Mouse (Mus musculus) stomach, adult 2 months (tissue): ENCODE data around the gene Cops7b. TPM values are rescaled to one million over a fixed set of nuclear protein-coding genes. Genes with fewer than 3 reads are reported as not detected.

ENCODE experiments used
- polyA plus RNA-seq: library from polyadenylated mRNA; depleted of rRNA; stranded (reverse); fragments of >200 nt; gene quantifications from 2 replicates; pipeline ENCODE4 v1.2.3, GENCODE M21; 2012; rRNA removed

Gene Cops7b
- 11.1 TPM in 2 replicates for polyA plus RNA-seq

GRCm38 (mm10) chr1:86582451-86583096 lies at the start of gene Cops7b, which contains the start of gene Pde6d:
TSS of gene Cops7b (plus strand) at chr1:86582904.
TSS of gene Pde6d (minus strand) at chr1:86582629.

Other genes with a start within 250 kb of the Cops7b start
- 0.99 and 1.4 TPM in 2 replicates for gene Ncl, start 223.5 kb upstream of the Cops7b start, polyA plus RNA-seq
- gene Nmur1, start 156.7 kb upstream of the Cops7b start, polyA plus RNA-seq = 1.4 and 3.6 TPM in 2 replicates
- not detected in 2 replicates for gene Tex44, start 156.6 kb upstream of the Cops7b start, polyA plus RNA-seq
- gene Ptma, start 56.2 kb upstream of the Cops7b start, polyA plus RNA-seq = 726 and 903 TPM in 2 replicates
- gene Pde6d, start 275 bp upstream of the Cops7b start, polyA plus RNA-seq = 3.6 and 4.3 TPM in 2 replicates
- 0.13 and 0.69 TPM in 2 replicates for gene Nppc, start 87.7 kb downstream of the Cops7b start, polyA plus RNA-seq
- 4.3 and 5.0 TPM in 2 replicates for gene Dis3l2, start 120.9 kb downstream of the Cops7b start, polyA plus RNA-seq